Mouse (Mus musculus): ENCODE results near the gene Fhdc1. TPM values are rescaled to one million over a fixed set of nuclear protein-coding genes. Genes with fewer than 3 reads are reported as not detected.

Fhdc1 gene
- polyA plus RNA-seq, 1 experiment from 2014 or later = 5.7 TPM

- no peaks in the 10 kb centered on the region for H3K9me3 ChIP-seq (ENCODE audit: control insufficient read depth, low read length)
- H3K27ac ChIP-seq (ENCODE audit: low read depth, low read length) = no peak overlapping the region
- ATAC-seq = no peak
- H3K9ac ChIP-seq (ENCODE audit: low read depth, low read length) = no peak overlapping the region
- H3K4me1 ChIP-seq (ENCODE audit: control insufficient read depth, insufficient read depth, low read depth, low read length) = no peaks in the 10 kb centered on the region
- no peak overlapping the region for H3K4me3 ChIP-seq (ENCODE audit: low read length)
- H3K36me3 ChIP-seq (ENCODE audit: control insufficient read depth, insufficient read depth, low read length) = no peaks in the 10 kb centered on the region
- no peak overlapping the region for H3K4me2 ChIP-seq (ENCODE audit: low read length)
- 93% methylated on average over 12 of the region's 12 CpGs for WGBS
- H3K27me3 ChIP-seq (replicated peaks; ENCODE audit: control insufficient read depth, insufficient read depth, low read length) = no peaks in the 10 kb centered on the region
These were observed 51.1 kb downstream of the Fhdc1 start for GRCm38 (mm10) chr3:84428994-84429725.

GRCm38 (mm10) chr3:84427779-84428178, 52.5 kb downstream of the Fhdc1 start:
- Histone ChIP-seq H3K4me1 (ENCODE audit: control insufficient read depth, insufficient read depth, low read depth, low read length) (no peaks in the 10 kb centered on the region), H3K27ac (ENCODE audit: low read depth, low read length) (no peak overlapping the region), H3K4me2 (ENCODE audit: low read length) (no peak overlapping the region), H3K27me3 (replicated peaks; ENCODE audit: control insufficient read depth, insufficient read depth, low read length) (no peaks in the 10 kb centered on the region), H3K9me3 (ENCODE audit: control insufficient read depth, low read length) (no peaks in the 10 kb centered on the region), H3K36me3 (ENCODE audit: control insufficient read depth, insufficient read depth, low read length) (no peaks in the 10 kb centered on the region), H3K9ac (ENCODE audit: low read depth, low read length) (no peak overlapping the region), H3K4me3 (ENCODE audit: low read length) (no peak overlapping the region)
- 85% methylated on average over 5 of the region's 5 CpGs for WGBS
- ATAC-seq = no peak

- no peaks in the 10 kb centered on the region for H3K9me3 ChIP-seq (ENCODE audit: control insufficient read depth, low read length)
- WGBS = 68% methylated on average over 5 of the region's 5 CpGs
- H3K4me3 ChIP-seq (ENCODE audit: low read length) = no peak overlapping the region
- no peaks in the 10 kb centered on the region for H3K4me1 ChIP-seq (ENCODE audit: control insufficient read depth, insufficient read depth, low read depth, low read length)
- H3K4me2 ChIP-seq (ENCODE audit: low read length) = no peak overlapping the region
- H3K27ac ChIP-seq (ENCODE audit: low read depth, low read length) = no peak overlapping the region
- no peaks in the 10 kb centered on the region for H3K27me3 ChIP-seq (replicated peaks; ENCODE audit: control insufficient read depth, insufficient read depth, low read length)
- no peak for ATAC-seq
- H3K36me3 ChIP-seq (ENCODE audit: control insufficient read depth, insufficient read depth, low read length) = no peaks in the 10 kb centered on the region
- H3K9ac ChIP-seq (ENCODE audit: low read depth, low read length) = no peak overlapping the region
These were observed 57.9 kb downstream of the Fhdc1 start for GRCm38 (mm10) chr3:84422340-84422739.

GRCm38 (mm10) chr3:84413868-84414267, 66.4 kb downstream of the Fhdc1 start:
- no peak for ATAC-seq
- H3K4me1 ChIP-seq (ENCODE audit: control insufficient read depth, insufficient read depth, low read depth, low read length) = no peaks in the 10 kb centered on the region
- WGBS = 74% methylated on average over 4 of the region's 4 CpGs
- H3K9me3 ChIP-seq (ENCODE audit: control insufficient read depth, low read length) = no peaks in the 10 kb centered on the region
- H3K27ac ChIP-seq (ENCODE audit: low read depth, low read length) = no peak overlapping the region
- no peaks in the 10 kb centered on the region for H3K36me3 ChIP-seq (ENCODE audit: control insufficient read depth, insufficient read depth, low read length)
- H3K4me2 ChIP-seq (ENCODE audit: low read length) = no peak overlapping the region
- no peaks in the 10 kb centered on the region for H3K27me3 ChIP-seq (replicated peaks; ENCODE audit: control insufficient read depth, insufficient read depth, low read length)
- H3K4me3 ChIP-seq (ENCODE audit: low read length) = no peak overlapping the region
- no peak overlapping the region for H3K9ac ChIP-seq (ENCODE audit: low read depth, low read length)

- whole genome bisulfite sequencing = 34% methylated on average over 5 of the region's 5 CpGs
- Histone ChIP-seq H3K9me3 (ENCODE audit: control insufficient read depth, low read length) (no peaks in the 10 kb centered on the region), H3K4me1 (ENCODE audit: control insufficient read depth, insufficient read depth, low read depth, low read length) (no peaks in the 10 kb centered on the region), H3K27ac (ENCODE audit: low read depth, low read length) (no peak overlapping the region), H3K36me3 (ENCODE audit: control insufficient read depth, insufficient read depth, low read length) (no peaks in the 10 kb centered on the region), H3K4me3 (ENCODE audit: low read length) (no peak overlapping the region), H3K9ac (ENCODE audit: low read depth, low read length) (no peak overlapping the region), H3K27me3 (replicated peaks; ENCODE audit: control insufficient read depth, insufficient read depth, low read length) (no peaks in the 10 kb centered on the region), H3K4me2 (ENCODE audit: low read length) (no peak overlapping the region)
- no peak for ATAC-seq
These were observed 67.3 kb downstream of the Fhdc1 start for GRCm38 (mm10) chr3:84412920-84413319.

- Histone ChIP-seq H3K27ac (ENCODE audit: low read depth, low read length) (no peak overlapping the region), H3K36me3 (ENCODE audit: control insufficient read depth, insufficient read depth, low read length) (no peaks in the 10 kb centered on the region), H3K27me3 (replicated peaks; ENCODE audit: control insufficient read depth, insufficient read depth, low read length) (no peaks in the 10 kb centered on the region), H3K4me3 (ENCODE audit: low read length) (no peak overlapping the region), H3K9me3 (ENCODE audit: control insufficient read depth, low read length) (no peaks in the 10 kb centered on the region), H3K4me2 (ENCODE audit: low read length) (no peak overlapping the region), H3K9ac (ENCODE audit: low read depth, low read length) (no peak overlapping the region), H3K4me1 (ENCODE audit: control insufficient read depth, insufficient read depth, low read depth, low read length) (no peaks in the 10 kb centered on the region)
- WGBS = 85% methylated on average over 3 of the region's 3 CpGs
- no peak for ATAC-seq
These were observed 70.8 kb downstream of the Fhdc1 start for GRCm38 (mm10) chr3:84409474-84409862.

GRCm38 (mm10) chr3:84408756-84409473, 71.3 kb downstream of the Fhdc1 start:
- Histone ChIP-seq H3K27ac (ENCODE audit: low read depth, low read length) (no peak overlapping the region), H3K27me3 (replicated peaks; ENCODE audit: control insufficient read depth, insufficient read depth, low read length) (no peaks in the 10 kb centered on the region), H3K9me3 (ENCODE audit: control insufficient read depth, low read length) (no peaks in the 10 kb centered on the region), H3K9ac (ENCODE audit: low read depth, low read length) (no peak overlapping the region), H3K4me1 (ENCODE audit: control insufficient read depth, insufficient read depth, low read depth, low read length) (no peaks in the 10 kb centered on the region), H3K4me2 (ENCODE audit: low read length) (no peak overlapping the region), H3K36me3 (ENCODE audit: control insufficient read depth, insufficient read depth, low read length) (no peaks in the 10 kb centered on the region), H3K4me3 (ENCODE audit: low read length) (no peak overlapping the region)
- WGBS = 62% methylated on average over 13 of the region's 13 CpGs
- no peak for ATAC-seq

- Histone ChIP-seq H3K27ac (ENCODE audit: low read depth, low read length) (no peak overlapping the region), H3K4me2 (ENCODE audit: low read length) (no peak overlapping the region), H3K36me3 (ENCODE audit: control insufficient read depth, insufficient read depth, low read length) (no peaks in the 10 kb centered on the region), H3K4me3 (ENCODE audit: low read length) (no peak overlapping the region), H3K27me3 (replicated peaks; ENCODE audit: control insufficient read depth, insufficient read depth, low read length) (no peaks in the 10 kb centered on the region), H3K9ac (ENCODE audit: low read depth, low read length) (no peak overlapping the region), H3K9me3 (ENCODE audit: control insufficient read depth, low read length) (no peaks in the 10 kb centered on the region), H3K4me1 (ENCODE audit: control insufficient read depth, insufficient read depth, low read depth, low read length) (no peaks in the 10 kb centered on the region)
- ATAC-seq = no peak
- WGBS = 85% methylated on average over 4 of the region's 4 CpGs
These were observed 74.7 kb downstream of the Fhdc1 start for GRCm38 (mm10) chr3:84405523-84405922.

GRCm38 (mm10) chr3:84403389-84403788, 76.8 kb downstream of the Fhdc1 start:
- Histone ChIP-seq H3K36me3 (ENCODE audit: control insufficient read depth, insufficient read depth, low read length) (no peaks in the 10 kb centered on the region), H3K4me1 (ENCODE audit: control insufficient read depth, insufficient read depth, low read depth, low read length) (peaks cover under 1% of the 10 kb centered on the region; the same call in 1 of the 2 replicates), H3K4me3 (ENCODE audit: low read length) (no peak overlapping the region), H3K9me3 (ENCODE audit: control insufficient read depth, low read length) (no peaks in the 10 kb centered on the region), H3K9ac (ENCODE audit: low read depth, low read length) (no peak overlapping the region), H3K27ac (ENCODE audit: low read depth, low read length) (no peak overlapping the region), H3K4me2 (ENCODE audit: low read length) (no peak overlapping the region), H3K27me3 (replicated peaks; ENCODE audit: control insufficient read depth, insufficient read depth, low read length) (no peaks in the 10 kb centered on the region)
- ATAC-seq = no peak
- 34% methylated on average over 5 of the region's 5 CpGs for WGBS
